Mouse (Mus musculus) testis, adult 2 months (tissue): ENCODE data around the gene Mbnl1. TPM values are rescaled to one million over a fixed set of nuclear protein-coding genes. Genes with fewer than 3 reads are reported as not detected.

Source experiments
- H3K27ac ChIP-seq: fragments of 200-500 bp; 2 replicates; pipeline ENCODE4 v1.5.1; 2012; ENCODE audit warnings: low read depth, low read length; ENCODE audit not compliant: control insufficient read depth, insufficient read depth
- H3K27me3 ChIP-seq: fragments of 200-500 bp; 2 replicates; pipeline ENCODE4 v1.6.1; 2012; ENCODE audit warnings: mild to moderate bottlenecking, low read length, moderate library complexity; ENCODE audit not compliant: control insufficient read depth, insufficient read depth
- H3K36me3 ChIP-seq: fragments of 200-500 bp; 2 replicates; pipeline ENCODE4 v1.6.1; 2012; ENCODE audit warnings: mild to moderate bottlenecking, low read length; ENCODE audit not compliant: control insufficient read depth, insufficient read depth
- H3K4me1 ChIP-seq: fragments of 200-500 bp; 2 replicates; pipeline ENCODE4 v1.6.1; 2012; ENCODE audit warnings: low read length; ENCODE audit not compliant: control insufficient read depth, insufficient read depth
- H3K4me3 ChIP-seq: fragments of 200-500 bp; 2 replicates; pipeline ENCODE4 v1.5.1; 2012; ENCODE audit warnings: low read depth, mild to moderate bottlenecking, low read length, moderate library complexity, mixed read lengths; ENCODE audit not compliant: control insufficient read depth
- CTCF ChIP-seq: fragments of 200-500 bp; IDR thresholded peaks from 2 replicates; pipeline ENCODE4 v1.5.1; 2012; ENCODE audit warnings: low read depth, mild to moderate bottlenecking, inconsistent platforms, low read length, moderate library complexity; ENCODE audit not compliant: control insufficient read depth, insufficient read depth, insufficient replicate concordance
- POLR2A ChIP-seq: fragments of 200-500 bp; IDR thresholded peaks from 2 replicates; pipeline ENCODE4 v1.6.1; 2012; ENCODE audit warnings: low read depth, mild to moderate bottlenecking, inconsistent platforms, low read length, moderate library complexity; ENCODE audit not compliant: control insufficient read depth
- polyA plus RNA-seq: library from polyadenylated mRNA; depleted of rRNA; stranded (reverse); fragments of >200 nt; gene quantifications from 2 replicates; pipeline ENCODE4 v1.2.3, GENCODE M21; 2012

The Mbnl1 gene
- polyA plus RNA-seq, 1 experiment = 13.2 TPM

DNA sequence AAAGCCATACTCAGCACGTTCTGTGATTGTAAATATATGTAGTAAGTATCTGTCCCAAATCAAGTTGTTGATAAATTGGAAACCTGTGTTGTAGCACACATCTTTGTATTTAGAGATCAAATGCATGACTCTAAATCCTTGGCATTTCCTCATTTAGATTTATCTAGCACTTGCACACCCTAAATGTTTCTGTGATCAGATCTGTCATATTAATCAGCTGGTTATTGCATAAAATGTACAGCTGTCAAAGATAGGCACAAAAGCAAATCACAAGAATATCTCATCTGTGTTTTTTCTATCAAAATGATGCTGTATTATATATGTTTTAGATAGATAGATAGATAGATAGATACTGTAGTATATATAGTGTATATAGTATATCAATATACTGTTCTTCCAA, 98.9 kb downstream of the Mbnl1 start:
- no peaks in the 10 kb centered on the region for H3K36me3 ChIP-seq
- TF ChIP-seq CTCF (no peak), POLR2A (no peak)
- no peaks in the 10 kb centered on the region for H3K4me1 ChIP-seq
- H3K4me3 ChIP-seq = no peak overlapping the region
- H3K27me3 ChIP-seq = no peaks in the 10 kb centered on the region
- H3K27ac ChIP-seq = no peak overlapping the region

DNA sequence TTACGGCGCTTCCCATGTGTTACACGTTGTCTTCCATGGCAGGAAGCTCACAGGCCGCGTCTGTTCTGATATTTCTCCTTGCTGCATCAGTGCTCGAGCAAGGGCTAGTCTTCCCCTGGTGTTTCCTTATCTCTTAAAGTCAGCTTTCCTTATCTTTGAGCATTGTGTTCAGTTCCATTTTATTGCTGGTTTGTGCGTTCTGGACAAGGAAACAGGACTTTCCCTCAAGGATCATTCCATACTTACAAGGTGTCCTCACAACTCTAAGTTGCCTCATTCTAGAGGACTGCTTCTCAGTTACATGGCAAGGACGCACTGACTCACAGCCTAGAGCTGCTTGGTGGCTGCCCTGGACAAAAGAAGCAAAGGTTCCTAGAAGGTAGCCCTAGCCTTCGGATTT, 101.6 kb downstream of the Mbnl1 start:
- Histone ChIP-seq H3K27ac (no peak overlapping the region), H3K4me1 (no peaks in the 10 kb centered on the region), H3K4me3 (no peak overlapping the region), H3K27me3 (no peaks in the 10 kb centered on the region), H3K36me3 (no peaks in the 10 kb centered on the region)
- TF ChIP-seq CTCF (no peak), POLR2A (no peak)

GRCm38 (mm10) chr3:60574849-60575524, 102.4 kb downstream of the Mbnl1 start:
- Histone ChIP-seq H3K4me1 (no peaks in the 10 kb centered on the region), H3K27ac (no peak overlapping the region), H3K36me3 (no peaks in the 10 kb centered on the region), H3K4me3 (no peak overlapping the region), H3K27me3 (no peaks in the 10 kb centered on the region)
- TF ChIP-seq POLR2A = no peak

DNA sequence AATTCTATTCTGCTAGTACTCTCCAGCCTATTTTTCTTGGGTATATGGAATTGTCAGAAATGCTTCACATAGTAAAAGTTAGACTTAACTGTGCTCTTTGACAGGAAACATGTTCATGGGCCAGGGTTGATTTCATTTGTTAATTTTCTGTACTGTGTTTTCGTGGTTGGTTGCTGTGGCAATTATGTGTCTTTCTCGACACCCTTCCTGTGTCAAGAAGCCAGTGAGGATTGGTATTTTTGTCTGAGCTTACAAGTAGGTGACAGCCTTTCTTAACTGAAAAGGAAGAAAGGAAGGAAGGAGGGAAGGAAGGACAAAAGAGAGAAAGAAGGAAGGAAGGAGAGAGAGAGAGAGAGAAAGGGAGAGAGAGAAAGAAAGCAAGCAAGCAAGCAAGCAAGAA, 103.3 kb downstream of the Mbnl1 start:
- no peak overlapping the region for H3K27ac ChIP-seq
- H3K27me3 ChIP-seq = no peaks in the 10 kb centered on the region
- TF ChIP-seq CTCF = no peak
- no peak for TF ChIP-seq POLR2A
- H3K36me3 ChIP-seq = no peaks in the 10 kb centered on the region
- no peak overlapping the region for H3K4me3 ChIP-seq
- no peaks in the 10 kb centered on the region for H3K4me1 ChIP-seq

GRCm38 (mm10) chr3:60576366-60577046, 103.9 kb downstream of the Mbnl1 start:
- Histone ChIP-seq H3K4me1 (no peaks in the 10 kb centered on the region), H3K27me3 (no peaks in the 10 kb centered on the region), H3K36me3 (no peaks in the 10 kb centered on the region), H3K27ac (no peak overlapping the region), H3K4me3 (no peak overlapping the region)
- TF ChIP-seq POLR2A (no peak), CTCF (no peak)

GRCm38 (mm10) chr3:60579880-60580279, 107.2 kb downstream of the Mbnl1 start:
- no peaks in the 10 kb centered on the region for H3K4me1 ChIP-seq
- TF ChIP-seq CTCF (no peak), POLR2A (no peak)
- no peak overlapping the region for H3K27ac ChIP-seq
- H3K36me3 ChIP-seq = no peaks in the 10 kb centered on the region
- H3K4me3 ChIP-seq = no peak overlapping the region
- no peaks in the 10 kb centered on the region for H3K27me3 ChIP-seq

GRCm38 (mm10) chr3:60580699-60581098, 108.1 kb downstream of the Mbnl1 start:
- Histone ChIP-seq H3K27me3 (no peaks in the 10 kb centered on the region), H3K4me1 (no peaks in the 10 kb centered on the region), H3K27ac (no peak overlapping the region), H3K36me3 (no peaks in the 10 kb centered on the region), H3K4me3 (no peak overlapping the region)
- TF ChIP-seq CTCF = no peak
- TF ChIP-seq POLR2A = no peak
